Mouse (Mus musculus) lung, adult 2 months (tissue): ENCODE results near the gene Dync2h1. TPM values are rescaled to one million over a fixed set of nuclear protein-coding genes. Genes with fewer than 3 reads are reported as not detected.
"Not testable (repeated sequence)": the region's sequence is repeated elsewhere in the genome, so short reads cannot be mapped to it uniquely, and the experiment has no call there.

Experiments used
- DNase-seq: peaks from one replicate; pipeline ENCODE4 v3.0.0; 2022
- H3K4me1 ChIP-seq: fragments of 200-500 bp; 2 replicates; pipeline ENCODE4 v1.6.1; 2011; ENCODE audit warnings: low read length; ENCODE audit not compliant: control insufficient read depth, insufficient read depth
- H3K4me3 ChIP-seq: fragments of 200-500 bp; replicated peaks from 2 replicates; pipeline ENCODE3; 2011; ENCODE audit warnings: low read depth, mild to moderate bottlenecking, control low read depth, low read length; ENCODE audit errors: extremely low read depth
- CTCF ChIP-seq: fragments of 200-500 bp; IDR thresholded peaks from 2 replicates; pipeline ENCODE4 v1.5.1; 2011; ENCODE audit warnings: mild to moderate bottlenecking, low read length, control low read depth; ENCODE audit not compliant: insufficient read depth
- POLR2A ChIP-seq: fragments of 200-500 bp; IDR thresholded peaks from 2 replicates; pipeline ENCODE4 v1.6.1; 2011; ENCODE audit warnings: low read depth, mild to moderate bottlenecking, control low read depth, low read length, borderline replicate concordance; ENCODE audit errors: extremely low read depth
- WGBS: fragments of 180-500 bp; shearing (Covaris S2); methylation state at CpG from one replicate; pipeline ENCODE4 v1.1.7; 2018; 5-methylcytosine and 5-hydroxymethylcytosine counted together
- polyA plus RNA-seq: library from polyadenylated mRNA; depleted of rRNA; stranded (reverse); fragments of >200 nt; gene quantifications from 2 replicates; pipeline ENCODE4 v1.2.3, GENCODE M21; 2012; rRNA removed

Dync2h1 gene
- 1.2 and 1.3 TPM in 2 replicates for polyA plus RNA-seq

DNA sequence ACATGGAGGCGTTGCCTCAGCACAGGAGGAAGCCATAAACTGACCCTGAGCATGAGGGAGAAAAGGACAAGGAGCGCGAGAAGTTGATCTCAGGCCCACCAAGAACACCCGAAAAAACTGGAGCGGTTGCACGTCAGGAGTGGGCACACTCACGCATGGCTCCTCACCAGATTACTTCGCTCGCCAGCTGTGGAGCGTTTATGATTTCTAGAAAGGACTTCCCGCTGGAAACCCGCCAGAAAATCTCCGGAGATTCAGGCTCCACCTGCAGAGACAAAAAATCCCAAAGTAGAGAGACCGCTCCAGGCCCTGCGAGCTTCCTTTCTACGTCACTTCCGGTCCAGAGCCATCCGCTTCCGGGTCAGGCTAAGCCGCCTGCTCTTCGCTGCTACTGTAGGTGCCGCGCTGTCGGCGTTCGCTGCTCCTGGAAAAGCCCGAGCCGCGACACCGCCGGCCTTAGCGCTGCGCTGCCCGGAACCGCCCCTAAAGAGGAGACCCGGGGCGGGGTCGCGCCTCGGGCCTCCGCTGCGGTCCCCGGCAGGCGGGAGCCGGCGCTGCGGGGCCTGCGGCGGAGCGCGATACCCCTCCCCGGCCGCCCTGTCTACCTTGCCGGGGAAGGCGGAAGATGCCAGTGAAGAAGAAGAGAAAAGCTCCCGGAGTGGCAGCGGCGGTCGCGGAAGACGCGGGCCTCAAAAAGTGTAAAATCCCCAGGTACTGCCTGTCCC, at the start of gene Dync2h1, which contains the start of gene Dcun1d5:
Dync2h1 (minus strand) TSS at position 275 of the 725 bp plus-strand sequence.
Dcun1d5 (plus strand) TSS at position 349 of the 725 bp plus-strand sequence.
- H3K4me1 ChIP-seq: no peaks in the 10 kb centered on the region; the same call in 1 of the 2 replicates
- TF ChIP-seq CTCF (no peak), POLR2A (peak; percentile 79; the same call in 1 of the 2 replicates)
- peak; percentile 92 for DNase-seq
- under 1% methylated on average over 62 of the region's 62 CpGs for WGBS
- H3K4me3 ChIP-seq: peak within 1 kb of the TSS; percentile 71

- no peak for DNase-seq
- Histone ChIP-seq H3K4me1 (no peaks in the 10 kb centered on the region; the same call in 1 of the 2 replicates), H3K4me3 (no peak overlapping the region)
- TF ChIP-seq POLR2A (no peak), CTCF (no peak)
- WGBS: 42% methylated on average over 7 of the region's 7 CpGs
These were observed 37.2 kb upstream of the Dync2h1 start for GRCm38 (mm10) chr9:7221460-7221859.

DNA sequence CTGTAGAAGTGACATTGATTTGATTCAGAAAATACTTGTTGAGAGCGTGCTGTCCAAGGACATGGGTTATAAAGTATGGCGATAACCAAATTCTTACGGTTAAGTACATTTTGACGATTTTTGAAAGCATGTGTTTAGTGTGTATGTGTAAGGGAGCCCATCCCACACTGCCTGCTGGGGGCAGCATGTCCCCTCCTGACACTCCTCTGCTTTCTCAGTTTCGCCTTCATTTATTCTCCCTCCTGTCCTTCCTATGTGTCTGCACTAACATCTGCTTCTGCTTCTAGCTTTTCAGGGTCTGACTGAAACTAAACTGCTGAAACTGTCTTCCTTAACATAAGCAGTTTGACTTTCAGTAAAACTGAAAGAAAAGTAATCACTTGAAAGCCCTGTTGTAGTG, 36.8 kb upstream of the Dync2h1 start:
- Histone ChIP-seq H3K4me1 (no peaks in the 10 kb centered on the region; the same call in 1 of the 2 replicates), H3K4me3 (no peak overlapping the region)
- 75% methylated on average over 5 of the region's 5 CpGs for WGBS
- TF ChIP-seq CTCF: 0 out of 2 replicates have a peak, but pooled peaks have one; percentile 24
- no peak for TF ChIP-seq POLR2A
- no peak for DNase-seq

- Histone ChIP-seq H3K4me1 (no peaks in the 10 kb centered on the region), H3K4me3 (no peak overlapping the region)
- 35% methylated on average over 2 of the region's 2 CpGs for WGBS
- TF ChIP-seq POLR2A: no peak
- no peak for DNase-seq
These were observed 32.0 kb upstream of the Dync2h1 start for GRCm38 (mm10) chr9:7216240-7216639.

GRCm38 (mm10) chr9:7190694-7191093, 6.4 kb upstream of the Dync2h1 start:
- 94% methylated on average over 3 of the region's 3 CpGs for WGBS

DNA sequence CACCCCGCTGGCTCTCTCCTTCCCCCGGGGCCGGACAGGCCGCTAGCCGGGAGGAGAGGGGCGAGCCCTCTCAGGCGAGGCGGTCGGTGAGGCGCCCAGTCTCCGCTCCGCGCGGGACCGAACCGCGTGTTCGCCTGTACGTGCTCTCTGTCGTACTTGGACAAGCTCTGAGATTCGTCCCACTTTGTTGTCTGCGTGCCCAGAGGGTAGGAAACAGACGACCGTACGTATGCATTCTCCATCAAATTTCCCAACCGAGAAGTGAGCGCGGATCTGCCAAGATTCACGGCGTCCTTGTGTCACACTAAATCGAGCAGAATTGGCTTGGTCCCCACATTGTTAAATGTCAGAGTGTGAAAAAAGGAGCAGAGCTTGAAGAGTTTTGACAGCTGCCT, 648 bp upstream of the Dync2h1 start:
- under 1% methylated on average over 31 of the region's 31 CpGs for WGBS
- Histone ChIP-seq H3K4me1 (no peaks in the 10 kb centered on the region; the same call in 1 of the 2 replicates), H3K4me3 (peak overlapping the region; percentile 71)
- no peak for TF ChIP-seq POLR2A
- no peak for TF ChIP-seq CTCF
- no peak for DNase-seq

More at GRCm38 (mm10) chr9:7190694-7191093, 6.4 kb upstream of the Dync2h1 start:
- not testable (repeated sequence) for DNase-seq, H3K4me1 ChIP-seq, H3K4me3 ChIP-seq

- 11% methylated on average over 41 of the region's 41 CpGs for WGBS
- H3K4me3 ChIP-seq: peak overlapping the region; percentile 40
- peaks cover 2% of the 10 kb centered on the region; the same call in 1 of the 2 replicates for H3K4me1 ChIP-seq
- no peak for TF ChIP-seq CTCF
- TF ChIP-seq POLR2A: no peak; the same call in 1 of the 2 replicates
- peak; percentile 73 for DNase-seq
These were observed 7.3 kb downstream of the Dync2h1 start for GRCm38 (mm10) chr9:7176618-7177610.

DNA sequence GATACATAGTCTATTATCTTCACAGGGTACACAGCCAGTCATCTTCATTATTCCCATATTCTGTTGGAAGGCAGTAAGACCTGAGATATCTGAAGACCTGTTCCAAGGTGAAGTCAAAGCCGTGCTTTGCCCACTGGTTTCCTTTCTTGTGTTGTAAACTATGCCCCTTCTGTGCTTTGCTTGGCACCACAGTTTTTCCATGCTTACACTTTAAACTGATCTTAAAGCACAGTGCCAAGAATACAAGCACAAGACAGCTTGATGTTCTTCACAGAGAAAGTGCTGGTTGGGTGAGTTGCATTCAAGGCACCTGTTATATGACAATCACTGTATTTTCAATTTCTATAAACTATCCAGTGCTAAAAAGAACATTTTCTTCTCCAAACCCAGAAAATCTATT, 10.5 kb downstream of the Dync2h1 start:
- TF ChIP-seq POLR2A: no peak
- TF ChIP-seq CTCF: no peak

DNA sequence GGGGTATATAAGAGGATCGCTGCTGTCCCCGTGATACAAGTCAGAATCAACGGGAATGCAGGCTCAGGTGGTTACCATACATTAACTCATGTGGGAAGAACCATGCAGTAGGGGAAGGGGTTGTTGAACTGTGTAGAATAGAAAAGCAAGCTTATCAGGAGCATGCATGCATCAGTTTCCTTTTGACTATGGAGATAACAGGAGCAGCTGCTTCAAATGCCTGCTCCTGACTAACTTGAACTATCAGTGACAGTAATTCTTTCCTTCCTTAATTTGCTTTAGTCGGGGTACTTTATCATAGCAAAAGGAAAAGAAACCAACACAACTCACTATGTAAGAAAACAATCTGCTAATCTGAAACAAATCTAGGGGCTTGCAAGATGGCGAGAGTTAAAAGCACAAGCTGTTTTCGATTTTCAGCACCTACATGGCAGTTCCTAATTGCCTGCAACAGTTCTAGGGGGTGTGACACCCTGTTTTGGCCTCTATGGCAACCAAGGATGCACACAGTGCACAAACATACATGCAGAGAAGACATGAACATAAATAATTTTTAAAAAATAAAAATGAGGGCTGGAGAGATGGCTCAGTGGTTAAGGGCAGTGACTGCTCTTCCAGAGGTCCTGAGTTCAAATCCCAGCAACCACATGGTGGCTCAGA, 16.8 kb downstream of the Dync2h1 start:
- TF ChIP-seq POLR2A (no peak), CTCF (no peak)
- 73% methylated on average over 6 of the region's 6 CpGs for WGBS
- no peak for DNase-seq
- no peaks in the 10 kb centered on the region for H3K4me1 ChIP-seq
- H3K4me3 ChIP-seq: no peak overlapping the region

More for the DNA sequence above, 10.5 kb downstream of the Dync2h1 start:
- Histone ChIP-seq H3K4me1 (peaks cover 2% of the 10 kb centered on the region; the same call in 1 of the 2 replicates), H3K4me3 (no peak overlapping the region)
- DNase-seq: no peak
- 84% methylated on average over 1 of the region's 1 CpGs for WGBS
